ENCODE assay signal across 8 mouse cellular contexts in genomic region chr10:90373469-90373868, GRCm38 (mm10).
DNase-seq lines count a peak whose midpoint lies in the region; ATAC-seq and TF ChIP-seq lines count a peak whose summit lies in the region.

No protein-coding gene starts in this region.

- intact Hi-C loops in gastrocnemius, adult 2 months (cut with DNase I), result loop anchor here (5.0 kb wide), 1 partner anchor 319 kb away; no protein-coding TSS in a partner anchor

- no peaks in the 10 kb centered on the region for H3K9me3 ChIP-seq in kidney, postnatal 0 days (replicated peaks; ENCODE audit: low read length)
- H3K9me3 ChIP-seq in neural tube, embryonic 11.5 days (ENCODE audit: control insufficient read depth, low read length), result no peaks in the 10 kb centered on the region

- no peak overlapping the region for H3K4me2 ChIP-seq in kidney, postnatal 0 days (ENCODE audit: low read length)
- no peak overlapping the region for H3K4me2 ChIP-seq in neural tube, embryonic 11.5 days (ENCODE audit: low read depth)

- H3K27me3 ChIP-seq in thymus, adult 2 months (ENCODE audit: control insufficient read depth, insufficient read depth, low read length), result no peaks in the 10 kb centered on the region
- no peaks in the 10 kb centered on the region for H3K27me3 ChIP-seq in kidney, postnatal 0 days (ENCODE audit: insufficient read depth, low read length)
- no peaks in the 10 kb centered on the region for H3K27me3 ChIP-seq in neural tube, embryonic 11.5 days (ENCODE audit: control insufficient read depth, insufficient read depth, low read length)

- no peak overlapping the region for H3K27ac ChIP-seq in gastrocnemius, adult 2 months
- no peak overlapping the region for H3K27ac ChIP-seq in thymus, adult 2 months (ENCODE audit: control insufficient read depth, insufficient read depth, low read length)
- H3K27ac ChIP-seq in kidney, postnatal 0 days, result no peak overlapping the region
- no peak overlapping the region for H3K27ac ChIP-seq in neural tube, embryonic 11.5 days (ENCODE audit: low read depth, low read length)

- TF ChIP-seq CTCF in gastrocnemius, adult 2 months (IDR thresholded peaks at IDR 0.05), result peak; percentile 52
- no peak for TF ChIP-seq CTCF in thymus, adult 2 months (IDR thresholded peaks at IDR 0.05; ENCODE audit: borderline replicate concordance, control insufficient read depth, extremely low read depth, insufficient read depth, low read length, poor library complexity)
- peak; percentile 71 for TF ChIP-seq CTCF in kidney, postnatal 0 days (IDR thresholded peaks at IDR 0.05; ENCODE audit: low read depth)

- H3K4me3 ChIP-seq in gastrocnemius, adult 2 months, result no peak overlapping the region
- H3K4me3 ChIP-seq in thymus, adult 2 months (ENCODE audit: control insufficient read depth, insufficient read depth, low read length), result no peak overlapping the region
- H3K4me3 ChIP-seq in kidney, postnatal 0 days (replicated peaks; ENCODE audit: low read depth, low read length), result no peak overlapping the region
- no peak overlapping the region for H3K4me3 ChIP-seq in neural tube, embryonic 11.5 days (ENCODE audit: low read depth, low read length)

- no peaks in the 10 kb centered on the region for H3K4me1 ChIP-seq in thymus, adult 2 months (replicated peaks; ENCODE audit: control insufficient read depth, insufficient read depth, low read length)
- H3K4me1 ChIP-seq in kidney, postnatal 0 days (replicated peaks; ENCODE audit: insufficient read depth, low read length), result no peaks in the 10 kb centered on the region
- no peaks in the 10 kb centered on the region for H3K4me1 ChIP-seq in neural tube, embryonic 11.5 days (ENCODE audit: control insufficient read depth, insufficient read depth, low read length)

- peak; percentile 30 for DNase-seq in gastrocnemius, adult 2 months
- no peak for DNase-seq in gastrocnemius, postnatal 25 days
- DNase-seq in thymus, postnatal 0 days (ENCODE audit: low spot score), result peak; percentile 7
- DNase-seq in thymus, adult 2 months, result no peak
- peak; percentile 51 for DNase-seq in cerebellum, adult 9-10 months
- DNase-seq in kidney, postnatal 0 days (ENCODE audit: low spot score), result peak; percentile 44
- DNase-seq in neural tube, embryonic 11.5 days (ENCODE audit: low spot score), result peak; percentile 25
- DNase-seq in urinary bladder, adult 2 months (ENCODE audit: low spot score), result no peak

- WGBS in thymus, adult 2 months, result 17% methylated on average over 4 of the region's 4 CpGs
- 24% methylated on average over 4 of the region's 4 CpGs for WGBS in kidney, postnatal 0 days
- WGBS in neural tube, embryonic 11.5 days, result 30% methylated on average over 4 of the region's 4 CpGs

- ATAC-seq in kidney, postnatal 0 days (replicated peaks; ENCODE audit: low FRiP score, low read depth), result no peak
- ATAC-seq in neural tube, embryonic 11.5 days (ENCODE audit: insufficient read depth, low FRiP score, low TSS enrichment), result no peak

- TF ChIP-seq POLR2A in thymus, adult 2 months (IDR thresholded peaks at IDR 0.05; ENCODE audit: control insufficient read depth, extremely low read depth, insufficient read depth, low read length, poor library complexity), result no peak

- H3K36me3 ChIP-seq in thymus, adult 2 months (ENCODE audit: control insufficient read depth, insufficient read depth, low read length), result no peaks in the 10 kb centered on the region
- H3K36me3 ChIP-seq in kidney, postnatal 0 days (ENCODE audit: insufficient read depth, low read length), result no peaks in the 10 kb centered on the region
- no peaks in the 10 kb centered on the region for H3K36me3 ChIP-seq in neural tube, embryonic 11.5 days (ENCODE audit: control insufficient read depth, insufficient read depth, low read length)

- no peak overlapping the region for H3K9ac ChIP-seq in kidney, postnatal 0 days (ENCODE audit: low read depth, low read length)
- no peak overlapping the region for H3K9ac ChIP-seq in neural tube, embryonic 11.5 days (ENCODE audit: low read length)

Comparison
In these comparisons a context has a peak if more than half of its experiments do, and no peak if none do; other contexts are left out.
1. DNase-seq: peak in gastrocnemius, adult 2 months (single experiment), thymus, postnatal 0 days (single experiment), cerebellum, adult 9-10 months (single experiment), kidney, postnatal 0 days (single experiment) and neural tube, embryonic 11.5 days (single experiment); none in gastrocnemius, postnatal 25 days (single experiment), thymus, adult 2 months (single experiment) and urinary bladder, adult 2 months (single experiment).